Mouse (Mus musculus) hindbrain, postnatal 0 days (tissue): ENCODE results near the gene Fam160b1. TPM values are rescaled to one million over a fixed set of nuclear protein-coding genes. Genes with fewer than 3 reads are reported as not detected.
A peak's percentile ranks its signal among the peaks of the same experiment; 100 is the strongest.

ENCODE experiments used
- ATAC-seq: fragments of 200-750 bp; cut with Nextera tagmentation; 2 replicates; pipeline ENCODE4 v1.8.0; 2017; ENCODE audit warnings: mild to moderate bottlenecking, moderate TSS enrichment, moderate library complexity
- DNase-seq: peaks from one replicate; pipeline ENCODE4 v3.0.0-alpha.2; 2015; ENCODE audit warnings: low spot score
- H3K27ac ChIP-seq: fragments of 300-500 bp; sonication (generic); 2 replicates; pipeline ENCODE4 v1.5.1; 2014; ENCODE audit warnings: mild to moderate bottlenecking
- H3K27me3 ChIP-seq: fragments of 300-500 bp; sonication (generic); 2 replicates; pipeline ENCODE4 v1.6.1; 2014; ENCODE audit warnings: low read length, mixed read lengths; ENCODE audit not compliant: insufficient read depth
- H3K36me3 ChIP-seq: fragments of 300-500 bp; sonication (generic); 2 replicates; pipeline ENCODE4 v1.6.1; 2014; ENCODE audit warnings: low read length, mixed read lengths; ENCODE audit not compliant: insufficient read depth
- H3K4me1 ChIP-seq: fragments of 300-500 bp; sonication (generic); 2 replicates; pipeline ENCODE4 v1.6.1; 2014; ENCODE audit warnings: antibody characterized with exemption, low read length, mixed read lengths; ENCODE audit not compliant: insufficient read depth
- H3K4me2 ChIP-seq: fragments of 300-500 bp; sonication (generic); 2 replicates; pipeline ENCODE4 v1.6.1; 2014; ENCODE audit warnings: low read depth, mild to moderate bottlenecking, low read length, moderate library complexity, mixed read lengths
- H3K4me3 ChIP-seq: fragments of 300-500 bp; sonication (generic); 2 replicates; pipeline ENCODE4 v1.5.1; 2014; ENCODE audit warnings: low read length
- H3K9ac ChIP-seq: fragments of 300-500 bp; sonication (generic); replicated peaks from 2 replicates; pipeline ENCODE4 v1.6.1; 2014; ENCODE audit warnings: mild to moderate bottlenecking, low read length, moderate library complexity, mixed read lengths
- H3K9me3 ChIP-seq: fragments of 300-500 bp; sonication (generic); 2 replicates; pipeline ENCODE4 v1.6.1; 2016; ENCODE audit warnings: low read length, mixed read lengths
- CTCF ChIP-seq: IDR thresholded peaks from 2 replicates; pipeline ENCODE4 v1.5.1; 2016; ENCODE audit warnings: antibody characterized with exemption, control low read depth, low read depth
- WGBS: fragments of 180-500 bp; shearing (Covaris S2); extraction: QIAGEN DNeasy Blood & Tissue Kit; methylation state at CpG from one replicate; pipeline ENCODE4 v1.1.7; 2014; 5-methylcytosine and 5-hydroxymethylcytosine counted together
- polyA plus RNA-seq: library from polyadenylated mRNA; unstranded; fragments of >200 nt; fragmentation: Nextera tagmentation; extraction: Ambion mirVana; gene quantifications from 2 replicates; pipeline ENCODE4 v1.2.1, GENCODE M21; 2015
- total RNA-seq: library from RNA; depleted of rRNA; stranded (reverse); fragments of >200 nt; gene quantifications from 2 replicates; pipeline ENCODE4 v1.2.3, GENCODE M21; 2014; rRNA removed

Gene Fam160b1
- total RNA-seq (18.2 and 19.7 TPM in 2 replicates), polyA plus RNA-seq (10.9 and 11.2 TPM in 2 replicates)

- H3K4me3 ChIP-seq = peak within 1 kb of the TSS; percentile 98
- DNase-seq (peak; percentile 96), ATAC-seq (peak; percentile 95)
- peak within 1 kb of the TSS; percentile 100 for H3K9ac ChIP-seq
- H3K27ac ChIP-seq = peak within 1 kb of the TSS; percentile 97
- peak; percentile 54 for TF ChIP-seq CTCF
- no peaks in the 10 kb centered on the region for H3K36me3 ChIP-seq
- peak within 1 kb of the TSS; percentile 64 for H3K4me2 ChIP-seq
- no peaks in the 10 kb centered on the region for H3K27me3 ChIP-seq
- 1% methylated on average over 47 of the region's 70 CpGs for WGBS
- no peaks in the 10 kb centered on the region for H3K9me3 ChIP-seq
- H3K4me1 ChIP-seq = peaks cover 28% of the 10 kb centered on the region
Observed at GRCm38 (mm10) chr19:57360341-57361130, at the start of gene Fam160b1. Fam160b1 (plus strand) TSS chr19:57360680.

GRCm38 (mm10) chr19:57313226-57313625, 47.3 kb upstream of the Fam160b1 start:
- H3K4me3 ChIP-seq = peak overlapping the region; percentile 79
- no peaks in the 10 kb centered on the region for H3K36me3 ChIP-seq
- peak overlapping the region; percentile 92 for H3K4me2 ChIP-seq
- no peaks in the 10 kb centered on the region for H3K9me3 ChIP-seq
- WGBS = 68% methylated on average over 10 of the region's 10 CpGs
- DNase-seq = no peak
- no peak for ATAC-seq
- no peak overlapping the region for H3K9ac ChIP-seq
- H3K27me3 ChIP-seq = no peaks in the 10 kb centered on the region
- no peak overlapping the region for H3K27ac ChIP-seq
- no peak for TF ChIP-seq CTCF
- H3K4me1 ChIP-seq = peaks cover 23% of the 10 kb centered on the region; the same call in 1 of the 2 replicates

GRCm38 (mm10) chr19:57313891-57314345, 46.6 kb upstream of the Fam160b1 start:
- Histone ChIP-seq H3K9ac (peak overlapping the region; percentile 81), H3K27me3 (no peaks in the 10 kb centered on the region), H3K9me3 (no peaks in the 10 kb centered on the region), H3K36me3 (no peaks in the 10 kb centered on the region), H3K4me3 (peak overlapping the region; percentile 79), H3K27ac (peak overlapping the region; percentile 92), H3K4me2 (peak overlapping the region; percentile 92), H3K4me1 (peaks cover 23% of the 10 kb centered on the region; the same call in 1 of the 2 replicates)
- TF ChIP-seq CTCF = no peak
- 51% methylated on average over 3 of the region's 3 CpGs for WGBS
- DNase-seq (peak; percentile 18), ATAC-seq (0 out of 2 replicates have a peak, but pooled peaks have one; percentile 16)

- Histone ChIP-seq H3K36me3 (no peaks in the 10 kb centered on the region), H3K9ac (peak within 1 kb of the TSS; percentile 81), H3K4me1 (peaks cover 23% of the 10 kb centered on the region; the same call in 1 of the 2 replicates), H3K4me2 (peak within 1 kb of the TSS; percentile 92), H3K9me3 (no peaks in the 10 kb centered on the region), H3K4me3 (peak within 1 kb of the TSS; percentile 79), H3K27me3 (no peaks in the 10 kb centered on the region), H3K27ac (peak within 1 kb of the TSS; percentile 92)
- TF ChIP-seq CTCF = no peak
- ATAC-seq (peak; percentile 87), DNase-seq (peak; percentile 61)
- WGBS = 2% methylated on average over 49 of the region's 52 CpGs
Observed at GRCm38 (mm10) chr19:57314346-57315012, 46.0 kb upstream of the Fam160b1 start, which contains the start of gene Ablim1. Ablim1 (minus strand) TSS chr19:57314919.

- H3K27me3 ChIP-seq = no peaks in the 10 kb centered on the region
- peak overlapping the region; percentile 92 for H3K4me2 ChIP-seq
- peak overlapping the region; percentile 81 for H3K9ac ChIP-seq
- peak overlapping the region; percentile 79 for H3K4me3 ChIP-seq
- peak overlapping the region; percentile 92 for H3K27ac ChIP-seq
- H3K36me3 ChIP-seq = no peaks in the 10 kb centered on the region
- ATAC-seq (no peak; the same call in 1 of the 2 replicates), DNase-seq (no peak)
- H3K9me3 ChIP-seq = no peaks in the 10 kb centered on the region
- TF ChIP-seq CTCF = no peak
- WGBS = 35% methylated on average over 11 of the region's 11 CpGs
- H3K4me1 ChIP-seq = peaks cover 23% of the 10 kb centered on the region; the same call in 1 of the 2 replicates
Observed at GRCm38 (mm10) chr19:57315013-57315565, 45.4 kb upstream of the Fam160b1 start.

- 94% methylated on average over 3 of the region's 3 CpGs for WGBS
- no peak overlapping the region for H3K9ac ChIP-seq
- no peak for ATAC-seq
- no peaks in the 10 kb centered on the region for H3K36me3 ChIP-seq
- no peak overlapping the region for H3K4me3 ChIP-seq
- H3K4me1 ChIP-seq = peaks cover 23% of the 10 kb centered on the region; the same call in 1 of the 2 replicates
- no peak for TF ChIP-seq CTCF
- DNase-seq = no peak
- H3K9me3 ChIP-seq = no peaks in the 10 kb centered on the region
- H3K27me3 ChIP-seq = no peaks in the 10 kb centered on the region
- H3K4me2 ChIP-seq = no peak overlapping the region
- no peak overlapping the region for H3K27ac ChIP-seq
Observed at GRCm38 (mm10) chr19:57316597-57316996, 43.9 kb upstream of the Fam160b1 start.
